Mouse (Mus musculus): ENCODE data around the gene Cyp2f2.
A peak's percentile ranks its signal among the peaks of the same experiment; 100 is the strongest.

Cyp2f2 gene

DNA sequence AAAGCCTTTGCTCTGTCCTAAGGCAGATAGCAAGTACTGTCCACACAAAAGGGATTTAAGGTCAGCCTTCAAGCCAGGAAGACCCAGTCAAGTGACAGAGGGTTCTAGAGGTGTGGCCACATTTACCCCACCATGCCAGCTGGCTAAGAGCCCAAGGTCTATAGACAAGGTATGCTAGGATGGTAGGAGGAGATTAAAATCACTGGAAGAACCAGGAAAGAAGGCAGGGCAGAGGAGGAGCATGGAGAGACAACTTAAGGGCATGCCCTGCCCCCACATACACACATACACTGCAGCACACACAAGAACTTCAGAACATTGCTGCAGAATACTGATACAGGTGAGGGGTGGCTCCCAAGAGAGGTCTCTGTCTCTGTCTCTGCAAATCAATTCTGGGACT, at the start of gene Cyp2f2:
TSS of gene Cyp2f2 (plus strand) at position 234 of the 400 bp plus-strand sequence.
- DNase-seq (ENCODE audit: low spot score in 2 of 2) = no peak

DNA sequence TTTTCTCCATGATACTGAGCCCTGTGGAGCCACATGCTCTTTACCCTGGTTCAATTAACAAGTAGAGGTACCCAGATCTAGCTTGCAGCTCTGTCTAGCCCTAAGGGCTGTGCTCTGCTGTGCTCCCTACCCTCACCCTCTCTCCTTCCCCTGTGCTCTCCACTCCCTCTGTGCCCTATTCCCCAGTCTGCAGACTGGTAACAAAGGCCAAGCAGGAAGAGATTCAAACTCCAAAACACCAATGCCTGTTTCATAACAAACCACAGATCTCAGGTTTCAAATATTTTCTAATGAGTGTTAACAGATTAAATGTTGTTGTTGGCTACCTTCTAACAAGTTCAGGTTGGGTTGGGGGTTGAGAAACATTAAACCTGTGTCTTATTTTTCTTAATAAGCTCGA, 41.1 kb upstream of the Cyp2f2 start:
- DNase-seq (ENCODE audit: low spot score in 2 of 2) = no peak

DNA sequence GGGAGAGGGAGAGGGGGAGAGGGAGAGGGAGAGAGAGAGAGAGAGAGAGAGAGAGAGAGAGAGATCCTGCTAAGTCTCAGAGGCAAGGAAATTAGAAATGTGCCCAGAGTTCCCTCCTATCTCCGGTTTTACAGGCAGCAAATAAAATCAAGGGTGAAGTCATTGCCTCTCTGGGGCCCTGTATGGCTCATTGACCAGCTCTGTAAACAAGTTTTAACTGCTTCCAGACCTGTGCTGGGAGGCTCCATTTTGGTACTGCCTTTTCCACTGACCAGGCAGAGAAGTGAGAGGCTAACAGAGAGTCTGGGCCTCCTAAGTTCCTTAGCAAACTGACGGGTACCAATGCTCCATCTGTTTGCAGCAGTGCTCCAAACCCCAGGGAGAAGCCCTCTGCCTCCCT, 38.1 kb upstream of the Cyp2f2 start:
- no peak for DNase-seq (ENCODE audit: low spot score in 2 of 2)

DNA sequence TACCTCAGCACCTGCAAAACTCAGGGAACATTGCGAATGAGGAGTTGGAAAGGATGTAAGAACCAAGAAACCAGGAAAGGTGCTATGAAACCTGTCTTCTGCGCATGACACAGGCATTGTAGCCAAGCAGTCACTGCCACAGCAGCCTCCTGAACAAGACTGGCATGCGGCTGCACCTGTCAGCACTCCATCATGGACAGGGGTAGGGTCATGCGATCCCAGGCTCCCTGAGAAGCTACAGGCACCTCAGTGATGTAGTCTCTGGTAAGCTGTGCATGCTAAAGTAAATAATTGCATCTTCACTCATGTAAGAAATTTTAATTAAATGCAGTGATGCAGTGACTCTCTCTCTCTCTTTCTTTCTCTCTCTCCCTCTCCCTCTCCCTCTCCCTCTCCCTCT, 28.7 kb upstream of the Cyp2f2 start:
- no peak for DNase-seq (ENCODE audit: low spot score in 2 of 2)

DNA sequence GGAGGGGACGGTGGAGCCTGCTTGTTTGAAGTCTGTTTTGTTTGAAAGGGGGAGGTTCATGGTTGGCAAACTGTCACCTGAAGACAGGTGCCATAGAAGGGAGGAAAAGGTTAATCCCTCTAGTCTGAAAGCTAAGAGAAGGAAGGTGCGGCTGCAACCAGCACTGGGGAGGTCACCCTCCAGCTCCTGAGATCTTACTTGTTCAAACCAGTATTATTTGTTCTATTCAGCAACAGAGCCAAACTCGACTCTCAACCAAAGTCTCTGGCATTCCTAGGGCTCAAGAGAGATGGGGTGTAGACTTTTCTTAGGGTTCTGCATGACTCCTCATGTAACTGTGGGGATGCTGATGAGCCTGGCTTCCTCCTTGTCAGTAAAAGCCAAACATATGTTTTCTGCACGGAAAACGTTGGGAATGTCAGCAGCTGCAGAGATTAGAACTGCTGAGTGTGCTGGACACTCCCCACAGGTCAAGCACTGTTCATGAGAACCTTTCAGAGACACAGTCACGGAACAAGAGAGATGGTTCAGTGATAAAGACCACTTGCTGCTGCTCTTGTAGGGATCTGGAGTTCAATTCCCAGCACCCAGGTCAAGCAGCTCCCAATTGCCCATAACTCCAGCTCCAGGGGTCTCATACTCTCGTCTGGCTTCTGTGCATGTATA, 27.5 kb upstream of the Cyp2f2 start:
- no peak for DNase-seq (ENCODE audit: low spot score in 2 of 2)

DNA sequence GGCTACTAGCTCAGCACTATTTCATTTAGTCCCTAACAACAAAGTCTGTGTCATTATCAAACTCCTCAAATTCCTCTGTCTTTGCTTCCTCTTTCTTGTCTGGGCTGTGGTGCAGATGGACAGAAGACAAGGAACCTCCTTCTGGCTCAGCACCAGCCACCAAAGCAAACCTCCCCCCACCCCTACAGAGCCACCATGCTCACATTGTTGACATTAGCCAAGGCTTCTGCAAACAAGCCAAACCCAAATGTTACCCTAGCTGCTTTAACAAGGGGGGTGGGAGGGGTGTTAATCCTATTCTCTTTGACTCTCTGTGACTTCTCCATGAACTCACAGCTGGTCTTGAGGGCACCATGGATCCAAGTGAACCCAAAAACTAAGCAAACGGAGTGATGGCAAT, 26.8 kb upstream of the Cyp2f2 start:
- no peak for DNase-seq (ENCODE audit: low spot score in 2 of 2)

DNA sequence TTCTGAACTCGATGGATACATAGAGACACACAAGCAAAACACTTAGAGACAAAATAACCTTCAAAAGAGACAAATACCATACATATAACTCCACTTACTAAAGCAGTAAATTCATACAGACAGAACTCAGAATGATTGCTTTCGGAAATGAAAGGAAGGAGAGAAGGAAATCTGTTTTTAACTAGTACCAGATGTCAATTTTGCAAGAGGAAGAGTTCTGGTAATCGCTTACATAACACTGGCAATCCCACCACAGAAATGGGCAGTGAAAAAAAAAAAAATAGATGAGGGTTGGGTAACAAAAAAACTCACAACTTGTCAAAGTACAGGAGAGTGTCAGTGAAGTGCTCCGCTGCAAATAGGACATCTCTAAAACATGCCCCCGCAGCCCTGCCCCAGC, 14.8 kb upstream of the Cyp2f2 start:
- DNase-seq (ENCODE audit: low spot score in 2 of 2) = no peak

DNA sequence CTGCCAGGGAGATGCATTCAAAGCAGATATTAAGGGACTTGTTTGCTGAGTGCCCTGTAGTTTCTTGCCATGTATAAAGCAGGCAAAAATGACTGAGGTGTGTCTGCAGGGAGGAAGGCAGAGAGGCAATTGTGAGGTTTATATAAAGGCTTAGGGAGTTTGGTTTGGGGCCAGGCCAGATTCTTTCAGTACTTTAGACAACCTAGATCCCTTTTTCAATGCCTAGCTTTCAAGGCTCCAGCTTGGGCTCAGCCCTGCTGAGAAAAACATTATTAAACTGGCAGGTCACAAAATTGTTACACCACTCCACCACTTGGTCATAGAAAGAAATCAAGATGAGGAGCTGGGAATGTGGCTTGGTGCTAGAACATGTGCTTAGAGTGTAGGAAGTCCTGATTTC, 9.4 kb upstream of the Cyp2f2 start:
- DNase-seq (ENCODE audit: low spot score in 2 of 2) = no peak

DNA sequence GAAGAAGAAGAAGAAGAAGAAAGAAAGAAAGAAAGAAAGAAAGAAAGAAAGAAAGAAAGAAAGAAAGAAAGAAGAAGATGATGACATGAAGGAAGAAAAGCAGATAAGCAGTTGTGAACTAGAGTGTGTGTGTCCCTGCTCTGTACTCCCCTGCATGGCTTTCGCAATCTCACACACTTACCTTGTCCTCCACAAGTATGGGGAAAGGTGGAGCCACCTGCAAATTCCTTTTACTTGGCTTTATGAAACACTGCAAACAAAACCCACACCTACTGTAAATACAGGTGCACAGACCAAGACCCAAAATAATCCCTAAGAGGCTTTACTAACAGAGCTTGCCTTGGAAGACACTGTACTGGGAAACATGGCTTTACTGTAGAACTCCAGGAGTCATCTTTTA, 8.7 kb upstream of the Cyp2f2 start:
- DNase-seq (ENCODE audit: low spot score in 2 of 2) = no peak

DNA sequence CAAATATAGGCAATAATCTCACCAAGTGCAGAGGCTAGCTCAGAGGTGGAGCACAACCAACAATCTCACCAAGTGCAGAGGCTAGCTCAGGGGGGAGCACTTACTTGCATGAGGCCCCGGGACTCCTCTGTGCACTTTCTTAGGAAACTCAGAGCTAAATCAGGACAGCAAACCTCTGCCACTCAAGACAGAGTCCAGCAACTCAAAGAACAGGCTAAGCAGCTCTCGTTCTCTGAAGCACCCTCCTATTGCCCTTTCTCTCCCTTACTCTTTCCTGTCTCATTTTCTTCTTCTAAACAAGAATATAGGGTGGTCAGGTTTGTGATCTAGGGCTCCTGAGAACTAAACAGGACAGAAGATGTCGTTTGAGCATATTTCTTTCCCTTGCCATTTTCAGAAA, 7.7 kb upstream of the Cyp2f2 start:
- no peak for DNase-seq (ENCODE audit: low spot score in 2 of 2)

DNA sequence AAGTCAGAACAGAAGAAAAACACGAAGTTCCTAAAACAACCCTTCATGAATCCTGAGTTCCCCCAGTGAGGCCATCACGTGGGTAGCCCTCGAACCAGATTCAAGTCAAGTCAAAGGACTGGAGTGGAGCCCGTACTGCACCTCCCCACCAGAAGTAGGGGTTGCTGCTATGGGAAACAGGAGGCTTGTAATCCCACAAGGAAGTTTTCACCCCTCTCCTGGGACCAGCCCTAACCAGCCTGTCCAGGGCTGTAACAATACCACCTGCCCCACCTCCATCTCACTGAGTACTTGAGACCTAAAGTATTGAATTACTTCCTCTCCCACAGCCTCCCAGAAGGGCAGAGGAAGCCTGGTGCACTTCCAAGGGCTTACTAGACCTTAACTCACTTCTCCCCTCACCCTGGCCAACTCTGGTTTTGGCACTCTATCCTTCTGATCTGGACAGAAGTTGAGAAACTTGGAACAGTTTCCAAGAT, 1.6 kb upstream of the Cyp2f2 start:
- no peak for DNase-seq (ENCODE audit: low spot score in 2 of 2)

DNA sequence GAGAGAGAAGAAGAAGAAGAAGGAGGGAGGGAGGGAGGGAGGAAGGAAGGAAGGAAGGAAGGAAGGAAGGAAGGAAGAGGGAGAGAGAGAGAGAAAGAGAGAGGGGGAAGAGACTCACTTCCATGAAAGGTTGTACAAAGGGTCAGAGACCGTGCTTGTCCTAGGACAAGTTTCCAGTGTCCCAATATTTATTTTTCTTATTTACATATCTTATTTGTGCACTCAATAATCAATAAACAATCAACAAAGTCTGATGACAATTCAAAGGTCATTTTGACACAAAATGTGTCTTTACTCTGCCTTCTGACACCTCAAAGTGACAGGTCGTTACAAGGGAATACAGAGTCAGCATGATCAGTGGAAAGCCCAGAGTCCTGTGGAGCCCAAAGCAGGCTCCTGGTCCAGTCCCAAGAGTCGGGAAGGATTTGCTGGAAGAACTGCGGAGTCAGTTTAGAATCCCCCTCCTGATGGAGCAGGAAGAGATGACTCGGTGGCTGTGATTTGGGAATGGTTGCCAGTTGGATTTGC, 4.7 kb downstream of the Cyp2f2 start:
- no peak for DNase-seq (ENCODE audit: low spot score in 2 of 2)

DNA sequence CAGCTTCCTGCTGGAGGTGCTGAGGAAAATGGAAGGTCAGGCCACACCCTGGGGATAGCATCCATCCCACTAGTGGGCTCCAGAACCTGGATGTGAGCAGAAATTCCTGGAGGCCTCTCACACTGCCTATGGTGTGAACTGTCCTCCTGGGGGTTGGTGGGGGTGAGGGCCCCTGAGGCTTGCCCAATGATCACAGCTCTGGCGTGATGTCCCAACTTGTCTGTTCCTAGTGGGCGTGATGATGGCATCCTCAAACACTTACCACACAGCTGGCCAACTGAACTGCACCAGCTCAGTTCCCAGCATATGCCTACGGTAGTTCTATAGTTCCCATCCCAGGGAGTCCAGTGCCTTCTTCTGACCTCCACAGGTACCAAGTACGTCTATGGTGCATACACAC, 5.3 kb downstream of the Cyp2f2 start:
- DNase-seq (ENCODE audit: low spot score in 2 of 2) = no peak

DNA sequence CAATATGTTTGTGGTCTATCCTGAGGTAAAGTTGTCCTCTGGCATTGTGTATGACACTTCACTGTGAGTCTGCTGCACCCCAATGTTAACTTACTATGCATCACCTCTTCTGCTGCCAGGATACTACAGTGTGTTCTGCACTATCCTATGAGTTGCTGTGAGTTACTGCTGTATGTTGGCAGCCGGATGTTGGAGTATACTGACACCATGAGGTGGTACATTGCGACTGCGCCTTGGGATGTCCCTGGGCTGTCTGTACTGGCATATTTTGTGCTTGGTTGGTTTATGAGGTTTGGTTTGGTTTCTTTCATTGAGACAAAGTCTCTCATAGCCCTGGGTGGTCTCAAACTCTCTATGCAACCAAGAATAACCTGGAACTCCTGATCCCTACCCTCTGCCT, 8.5 kb downstream of the Cyp2f2 start:
- peak; percentile 10 to 27 for DNase-seq (ENCODE audit: low spot score in 2 of 2)

DNA sequence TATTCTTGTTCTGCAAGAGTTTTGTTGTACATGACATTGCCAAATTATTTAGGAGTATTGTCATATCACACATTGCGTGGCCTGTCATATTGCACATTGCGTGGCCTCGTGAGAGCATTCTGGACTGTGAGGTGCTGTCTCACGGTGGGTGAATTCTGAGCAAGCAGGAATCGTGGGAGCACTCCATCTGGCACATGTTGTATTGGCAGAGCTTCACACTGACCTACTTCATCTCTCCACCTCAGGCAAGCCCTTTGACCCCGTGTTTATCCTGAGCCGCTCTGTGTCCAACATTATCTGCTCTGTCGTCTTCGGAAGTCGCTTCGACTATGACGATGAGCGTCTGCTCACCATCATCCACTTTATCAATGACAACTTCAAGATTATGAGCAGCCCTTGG, 9.2 kb downstream of the Cyp2f2 start:
- DNase-seq (ENCODE audit: low spot score in 2 of 2) = no peak

DNA sequence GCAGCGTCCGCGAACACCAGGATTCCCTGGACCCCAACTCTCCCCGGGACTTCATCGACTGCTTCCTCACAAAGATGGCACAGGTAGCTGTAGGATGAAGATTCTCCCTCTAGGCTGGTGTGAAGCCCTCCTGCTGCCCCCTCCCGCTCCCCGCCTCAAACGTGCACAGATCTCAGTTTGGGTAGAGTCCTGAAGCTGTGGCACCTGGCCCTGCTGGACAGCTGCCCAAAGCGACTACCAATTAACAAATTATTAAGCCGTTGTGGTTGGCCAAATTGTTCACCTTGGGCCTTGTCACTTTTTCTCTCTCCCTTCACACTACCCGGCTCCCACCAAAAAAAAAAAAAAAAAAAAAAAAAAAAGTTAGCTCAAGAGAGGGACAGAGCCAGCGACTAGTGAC, 10.1 kb downstream of the Cyp2f2 start:
- no peak for DNase-seq (ENCODE audit: low spot score in 2 of 2)

DNA sequence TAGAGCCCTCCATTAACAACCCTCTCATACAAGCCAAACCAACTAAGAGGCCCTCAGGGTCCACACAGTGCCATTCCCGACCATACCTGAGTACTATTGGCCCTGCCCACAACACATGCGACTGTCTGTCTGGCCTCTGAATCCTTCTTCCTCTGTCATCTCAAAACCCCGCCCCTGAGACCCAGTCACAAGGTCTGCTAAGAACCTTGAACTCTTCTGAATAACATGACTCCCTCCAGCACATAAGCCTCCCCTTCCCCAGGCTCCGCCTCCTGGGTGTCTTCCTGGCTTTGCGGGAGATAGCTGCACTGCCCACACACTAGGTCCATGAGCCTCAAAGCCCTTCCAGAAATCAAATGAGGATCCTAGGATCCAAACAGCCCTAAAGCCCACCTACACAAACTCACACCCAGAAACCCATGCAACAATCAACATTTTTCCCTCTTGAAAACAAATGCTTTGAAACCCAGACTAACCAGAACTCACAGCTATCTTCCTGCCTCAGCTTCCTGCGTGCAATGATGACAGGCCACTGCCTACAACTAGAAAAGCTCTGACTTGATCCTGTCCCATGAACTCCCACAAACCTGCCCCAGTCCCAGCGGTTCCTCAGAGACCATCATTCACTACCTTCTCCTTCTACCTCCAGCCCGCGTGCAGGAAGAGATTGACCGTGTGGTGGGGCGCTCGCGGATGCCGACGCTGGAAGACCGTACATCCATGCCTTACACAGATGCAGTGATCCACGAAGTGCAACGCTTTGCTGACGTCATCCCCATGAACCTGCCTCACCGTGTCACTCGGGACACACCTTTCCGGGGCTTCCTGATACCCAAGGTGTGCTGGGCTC, 11.0 kb downstream of the Cyp2f2 start:
- no peak for DNase-seq (ENCODE audit: low spot score in 2 of 2)

DNA sequence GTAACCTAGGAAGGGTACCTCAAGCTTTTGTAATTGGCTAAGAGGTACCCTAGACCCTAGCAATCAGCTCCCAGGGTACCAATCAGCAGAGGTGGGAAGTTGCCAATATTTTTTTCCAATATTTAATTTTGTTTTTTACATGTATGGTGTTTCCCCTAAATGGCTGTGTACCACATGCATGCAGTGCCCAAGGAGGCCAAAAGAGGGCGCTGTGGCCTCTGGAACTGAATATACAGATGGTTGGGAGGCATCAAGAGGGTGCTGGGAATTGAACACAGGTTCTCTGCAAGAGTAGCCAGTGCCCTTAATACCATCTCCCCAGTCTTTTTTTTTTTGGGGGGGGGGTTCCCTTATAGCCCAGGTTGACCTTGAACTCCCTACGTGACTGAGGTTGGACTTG, 11.7 kb downstream of the Cyp2f2 start:
- no peak for DNase-seq (ENCODE audit: low spot score in 2 of 2)

DNA sequence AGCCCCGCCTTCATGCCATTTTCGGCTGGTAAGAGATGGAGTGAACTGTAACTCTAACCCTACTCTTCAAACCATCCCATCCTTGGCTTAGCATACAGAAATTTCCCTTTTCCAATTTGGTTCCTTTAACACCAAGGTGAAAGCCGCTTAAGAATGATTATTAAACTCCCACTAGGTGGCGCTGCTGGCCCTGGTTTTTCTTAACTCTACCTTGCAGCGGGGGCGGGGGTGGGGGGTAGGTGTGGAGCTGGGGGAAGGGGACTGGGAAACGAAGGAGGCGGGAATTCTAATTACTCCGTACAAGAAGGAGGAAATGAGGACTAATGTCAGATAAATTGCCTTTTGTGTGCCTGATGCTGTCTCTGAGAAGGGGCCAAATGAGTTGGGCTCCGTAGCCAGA, 12.9 kb downstream of the Cyp2f2 start:
- DNase-seq (ENCODE audit: low spot score in 2 of 2) = peak in 1 of 2 experiments; percentile 40

DNA sequence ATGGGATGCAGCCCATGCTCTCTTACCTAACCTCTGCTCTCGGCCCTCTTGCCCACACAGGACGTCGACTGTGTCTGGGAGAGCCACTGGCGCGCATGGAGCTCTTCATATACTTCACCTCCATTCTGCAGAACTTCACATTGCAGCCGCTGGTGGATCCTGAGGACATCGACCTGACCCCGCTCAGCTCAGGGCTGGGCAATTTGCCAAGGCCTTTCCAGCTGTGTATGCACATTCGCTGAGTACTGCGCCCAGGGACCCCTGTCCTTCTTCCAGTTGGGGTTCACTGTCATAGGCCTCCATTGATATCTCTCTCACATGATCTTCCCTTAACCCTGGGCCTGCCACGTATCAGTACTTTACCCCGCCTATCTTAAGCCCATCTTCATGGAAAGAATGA, 13.4 kb downstream of the Cyp2f2 start:
- no peak for DNase-seq (ENCODE audit: low spot score in 2 of 2)

DNA sequence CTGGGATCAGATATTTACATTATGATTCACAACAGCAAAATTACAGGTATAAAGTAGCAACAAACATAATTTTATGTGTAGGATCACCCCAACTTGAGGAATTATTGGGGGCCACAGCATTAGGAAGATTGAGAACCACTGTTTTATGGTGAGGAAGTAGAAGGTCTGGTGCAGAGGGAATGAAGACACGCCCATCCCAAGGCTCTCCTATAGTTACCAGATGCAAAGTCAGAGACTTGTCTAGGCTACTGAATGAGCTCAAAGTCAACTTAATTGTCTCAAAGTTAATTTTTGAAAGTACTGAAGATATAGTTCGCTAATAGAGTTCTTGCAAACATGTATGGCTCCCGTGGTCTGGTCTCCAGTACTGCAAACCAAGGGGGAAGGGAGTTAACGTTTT, 14.0 kb downstream of the Cyp2f2 start:
- DNase-seq (ENCODE audit: low spot score in 2 of 2) = no peak

DNA sequence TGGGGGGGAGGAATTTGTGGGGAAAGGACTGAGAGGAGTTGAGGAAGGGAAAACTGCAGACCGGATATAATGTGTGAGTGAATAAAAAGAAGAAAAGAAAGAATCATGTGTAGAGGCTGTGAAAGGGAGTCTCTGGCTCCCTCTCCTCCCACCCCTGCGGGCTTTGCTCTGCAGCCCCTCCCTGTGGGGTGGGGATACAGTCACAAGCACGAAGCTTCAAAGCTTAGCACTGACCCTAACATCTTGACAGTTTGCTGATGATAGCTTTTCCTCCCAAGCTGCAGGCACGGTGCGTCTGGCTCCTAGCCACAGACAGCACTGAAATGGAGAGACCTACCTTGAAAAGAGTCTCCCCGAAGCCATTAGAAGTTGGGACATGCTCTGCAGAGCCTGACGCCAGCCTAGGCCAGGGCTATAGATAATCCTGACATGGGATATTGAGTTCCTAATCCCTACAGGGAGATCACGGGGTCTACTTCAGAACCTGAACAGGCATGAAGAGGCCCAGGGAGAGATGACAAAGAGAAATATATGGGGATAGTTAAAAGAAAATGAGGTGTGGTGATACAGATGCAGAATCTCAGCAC, 16.8 kb downstream of the Cyp2f2 start:
- no peak for DNase-seq (ENCODE audit: low spot score in 2 of 2)

Data from frontal cortex, postnatal 25 days (tissue).